Mouse (Mus musculus) forebrain, postnatal 0 days (tissue): Measurements from ENCODE around the gene Taf9b. TPM values are rescaled to one million over a fixed set of nuclear protein-coding genes. Genes with fewer than 3 reads are reported as not detected.
A peak's percentile ranks its signal among the peaks of the same experiment; 100 is the strongest.

Experiments used
- ATAC-seq: fragments of 200-750 bp; cut with Nextera tagmentation; 2 replicates; pipeline ENCODE4 v1.8.0; 2017; ENCODE audit warnings: mild to moderate bottlenecking, moderate library complexity
- DNase-seq: peaks from one replicate; pipeline ENCODE4 v3.0.0-alpha.2; 2015
- H3K27ac ChIP-seq: fragments of 300-500 bp; sonication (generic); 2 replicates; pipeline ENCODE4 v1.5.1; 2014; ENCODE audit warnings: low read depth, mild to moderate bottlenecking, antibody characterized with exemption, low read length, moderate library complexity, mixed read lengths
- H3K27me3 ChIP-seq: fragments of 300-500 bp; sonication (generic); 2 replicates; pipeline ENCODE4 v1.6.1; 2014; ENCODE audit warnings: mild to moderate bottlenecking, low read length, mixed read lengths; ENCODE audit not compliant: insufficient read depth
- H3K36me3 ChIP-seq: fragments of 300-500 bp; sonication (generic); 2 replicates; pipeline ENCODE4 v1.6.1; 2014; ENCODE audit warnings: mild to moderate bottlenecking, moderate library complexity; ENCODE audit not compliant: insufficient read depth
- H3K4me1 ChIP-seq: fragments of 300-500 bp; sonication (generic); 2 replicates; pipeline ENCODE4 v1.6.1; 2014; ENCODE audit warnings: antibody characterized with exemption; ENCODE audit not compliant: insufficient read depth
- H3K4me2 ChIP-seq: fragments of 300-500 bp; sonication (generic); 2 replicates; pipeline ENCODE4 v1.6.1; 2014; ENCODE audit warnings: low read depth, mild to moderate bottlenecking, moderate library complexity
- H3K4me3 ChIP-seq: fragments of 300-500 bp; sonication (generic); 2 replicates; pipeline ENCODE4 v1.5.1; 2014; ENCODE audit warnings: low read depth, low read length, mixed read lengths
- H3K9ac ChIP-seq: fragments of 300-500 bp; sonication (generic); 2 replicates; pipeline ENCODE4 v1.6.1; 2014; ENCODE audit warnings: mild to moderate bottlenecking
- H3K9me3 ChIP-seq: fragments of 300-500 bp; sonication (generic); 2 replicates; pipeline ENCODE4 v1.6.1; 2016; ENCODE audit warnings: low read length
- CTCF ChIP-seq: sonication (generic); IDR thresholded peaks from 2 replicates; pipeline ENCODE4 v1.5.1; 2016; ENCODE audit warnings: antibody characterized with exemption, control low read depth, low read depth
- WGBS: fragments of 180-500 bp; shearing (Covaris S2); extraction: QIAGEN DNeasy Blood & Tissue Kit; methylation state at CpG from one replicate; pipeline ENCODE4 v1.1.7; 2014; 5-methylcytosine and 5-hydroxymethylcytosine counted together
- polyA plus RNA-seq: library from polyadenylated mRNA; unstranded; fragments of >200 nt; fragmentation: Nextera tagmentation; extraction: Ambion mirVana; gene quantifications from 2 replicates; pipeline ENCODE4 v1.2.1, GENCODE M21; 2015
- total RNA-seq: library from RNA; depleted of rRNA; stranded (reverse); fragments of >200 nt; gene quantifications from 2 replicates; pipeline ENCODE4 v1.2.3, GENCODE M21; 2014

Taf9b gene
- total and polyA plus RNA-seq, 2 experiments from 2014 or later: 20.4 to 21.8 TPM

DNA sequence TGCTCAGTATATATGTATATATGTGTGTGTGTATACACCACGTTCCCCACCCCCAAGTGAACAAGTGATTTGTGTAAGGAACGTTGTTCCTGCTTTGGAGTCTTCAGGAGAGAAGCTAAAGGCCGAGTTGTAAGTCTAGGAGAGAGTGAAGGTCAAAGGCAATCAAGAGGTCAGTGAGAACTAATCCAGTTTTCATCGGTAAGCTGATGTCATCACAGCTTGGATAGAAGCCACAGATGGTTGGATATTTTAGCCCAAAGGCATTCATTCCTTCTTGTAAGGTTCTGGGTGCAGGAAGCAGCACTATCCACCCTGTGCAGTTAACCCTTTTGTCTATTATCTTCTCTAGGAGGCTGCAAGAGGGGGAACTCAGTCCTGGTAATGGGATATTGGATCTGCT, 30.9 kb downstream of the Taf9b start:
- no peaks in the 10 kb centered on the region for H3K9me3 ChIP-seq
- no peaks in the 10 kb centered on the region for H3K36me3 ChIP-seq
- H3K27ac ChIP-seq: no peak overlapping the region
- H3K9ac ChIP-seq: no peak overlapping the region
- DNase-seq (no peak), ATAC-seq (no peak)
- H3K4me3 ChIP-seq: no peak overlapping the region
- WGBS: 38% methylated on average over 4 of the region's 4 CpGs
- TF ChIP-seq CTCF: no peak
- peaks cover 4% of the 10 kb centered on the region for H3K4me1 ChIP-seq
- H3K4me2 ChIP-seq: no peak overlapping the region
- H3K27me3 ChIP-seq: no peaks in the 10 kb centered on the region

GRCm38 (mm10) chrX:106189356-106189755, 31.6 kb downstream of the Taf9b start:
- H3K4me3 ChIP-seq: no peak overlapping the region
- 56% methylated on average over 5 of the region's 5 CpGs for WGBS
- no peak overlapping the region for H3K9ac ChIP-seq
- ATAC-seq (no peak), DNase-seq (no peak)
- H3K4me1 ChIP-seq: peaks cover 4% of the 10 kb centered on the region
- no peaks in the 10 kb centered on the region for H3K27me3 ChIP-seq
- no peaks in the 10 kb centered on the region for H3K36me3 ChIP-seq
- H3K27ac ChIP-seq: no peak overlapping the region
- TF ChIP-seq CTCF: no peak
- H3K4me2 ChIP-seq: peak overlapping the region; percentile 59; the same call in 1 of the 2 replicates
- H3K9me3 ChIP-seq: no peaks in the 10 kb centered on the region

- Histone ChIP-seq H3K36me3 (no peaks in the 10 kb centered on the region), H3K27ac (peak overlapping the region; percentile 35; the same call in 1 of the 2 replicates), H3K27me3 (no peaks in the 10 kb centered on the region), H3K9me3 (no peaks in the 10 kb centered on the region), H3K4me3 (peak overlapping the region; percentile 44), H3K9ac (peak overlapping the region; percentile 50), H3K4me2 (peak overlapping the region; percentile 59), H3K4me1 (peaks cover 4% of the 10 kb centered on the region)
- TF ChIP-seq CTCF: no peak
- DNase-seq (no peak), ATAC-seq (no peak)
- WGBS: 27% methylated on average over 12 of the region's 12 CpGs
Measured at GRCm38 (mm10) chrX:106187737-106188136, 33.2 kb downstream of the Taf9b start.

DNA sequence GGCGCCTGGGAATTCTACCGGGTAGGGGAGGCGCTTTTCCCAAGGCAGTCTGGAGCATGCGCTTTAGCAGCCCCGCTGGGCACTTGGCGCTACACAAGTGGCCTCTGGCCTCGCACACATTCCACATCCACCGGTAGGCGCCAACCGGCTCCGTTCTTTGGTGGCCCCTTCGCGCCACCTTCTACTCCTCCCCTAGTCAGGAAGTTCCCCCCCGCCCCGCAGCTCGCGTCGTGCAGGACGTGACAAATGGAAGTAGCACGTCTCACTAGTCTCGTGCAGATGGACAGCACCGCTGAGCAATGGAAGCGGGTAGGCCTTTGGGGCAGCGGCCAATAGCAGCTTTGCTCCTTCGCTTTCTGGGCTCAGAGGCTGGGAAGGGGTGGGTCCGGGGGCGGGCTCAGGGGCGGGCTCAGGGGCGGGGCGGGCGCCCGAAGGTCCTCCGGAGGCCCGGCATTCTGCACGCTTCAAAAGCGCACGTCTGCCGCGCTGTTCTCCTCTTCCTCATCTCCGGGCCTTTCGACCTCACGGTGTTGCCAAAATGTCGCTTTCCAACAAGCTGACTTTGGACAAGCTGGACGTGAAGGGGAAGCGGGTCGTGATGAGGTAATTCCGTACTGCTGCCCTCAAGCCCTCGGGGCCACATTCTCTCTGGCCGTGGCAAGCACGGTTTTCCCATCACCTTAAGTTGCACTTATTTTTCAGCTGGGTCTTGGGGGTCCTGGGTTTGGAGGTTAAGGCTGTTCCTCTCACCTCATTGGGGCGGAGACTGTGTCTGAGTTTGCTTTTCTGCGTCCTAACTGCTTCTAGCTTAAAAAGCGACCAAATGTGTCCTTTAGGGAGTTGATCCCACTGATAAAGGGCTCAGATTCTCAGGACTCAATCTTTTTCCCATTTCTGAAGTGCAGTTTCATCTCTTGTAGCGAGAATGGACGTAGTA, 34.0 kb downstream of the Taf9b start, which contains the start of gene Pgk1:
Pgk1 (plus strand) TSS at position 388 of the 937 bp plus-strand sequence.
- peaks cover 4% of the 10 kb centered on the region for H3K4me1 ChIP-seq
- WGBS: 25% methylated on average over 55 of the region's 55 CpGs
- ATAC-seq (peak; percentile 98), DNase-seq (peak; percentile 95)
- peak within 1 kb of the TSS; percentile 59 for H3K4me2 ChIP-seq
- H3K4me3 ChIP-seq: peak within 1 kb of the TSS; percentile 44
- peak; percentile 22; the same call in 1 of the 2 replicates for TF ChIP-seq CTCF
- no peaks in the 10 kb centered on the region for H3K9me3 ChIP-seq
- H3K36me3 ChIP-seq: no peaks in the 10 kb centered on the region
- H3K27me3 ChIP-seq: no peaks in the 10 kb centered on the region
- H3K9ac ChIP-seq: peak within 1 kb of the TSS; percentile 54
- peak within 1 kb of the TSS; percentile 79 for H3K27ac ChIP-seq

DNA sequence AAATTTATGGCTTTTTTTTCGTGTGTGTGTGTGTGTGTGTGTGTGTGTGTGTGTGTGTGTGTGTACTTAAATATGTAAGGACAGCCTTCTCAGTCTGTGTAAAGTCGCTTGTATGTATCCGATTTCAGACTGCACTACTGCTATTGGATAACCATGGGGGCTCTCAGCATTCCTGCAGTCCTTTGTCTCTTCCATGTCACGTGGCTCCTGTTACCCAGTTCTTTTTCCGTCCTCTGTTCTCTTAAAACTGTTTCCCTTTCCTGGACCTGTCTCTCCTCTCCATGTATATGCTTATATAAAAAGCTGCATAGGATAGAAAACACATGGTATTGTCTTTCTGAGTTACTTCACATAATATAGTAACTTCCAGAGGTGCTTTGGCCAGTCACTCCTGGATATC, 35.3 kb downstream of the Taf9b start:
- peak overlapping the region; percentile 40 for H3K4me2 ChIP-seq
- no peaks in the 10 kb centered on the region for H3K9me3 ChIP-seq
- peaks cover 4% of the 10 kb centered on the region for H3K4me1 ChIP-seq
- no peak for ATAC-seq
- no peak for TF ChIP-seq CTCF
- 0 out of 2 replicates have a peak overlapping the region, but pooled peaks have one; percentile 35 for H3K27ac ChIP-seq
- WGBS: 22% methylated on average over 5 of the region's 5 CpGs
- H3K4me3 ChIP-seq: no peak overlapping the region
- DNase-seq: peak; percentile 11
- H3K27me3 ChIP-seq: no peaks in the 10 kb centered on the region
- H3K36me3 ChIP-seq: no peaks in the 10 kb centered on the region
- no peak overlapping the region for H3K9ac ChIP-seq

DNA sequence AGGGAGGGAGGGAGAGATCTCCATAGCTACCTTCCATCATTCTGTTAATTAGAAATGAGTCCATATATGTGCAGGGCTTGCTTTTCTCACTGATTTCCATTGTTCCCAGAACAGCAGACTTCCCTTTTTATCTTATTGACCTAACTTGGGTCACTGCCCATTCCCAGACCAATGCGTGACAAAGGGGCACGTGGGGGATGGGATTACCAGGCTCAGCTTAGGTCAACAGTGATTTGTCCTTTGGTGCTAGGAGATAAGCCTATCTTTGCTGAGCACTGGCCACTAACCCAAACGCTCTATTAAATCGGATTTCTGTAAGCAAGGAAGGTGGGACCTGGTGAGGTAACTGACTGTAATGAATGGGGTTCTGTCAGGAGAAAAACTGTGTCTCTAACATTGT, 36.7 kb downstream of the Taf9b start:
- no peak for TF ChIP-seq CTCF
- no peak overlapping the region for H3K27ac ChIP-seq
- DNase-seq (no peak), ATAC-seq (no peak)
- H3K4me2 ChIP-seq: no peak overlapping the region
- no peak overlapping the region for H3K9ac ChIP-seq
- WGBS: 35% methylated on average over 4 of the region's 4 CpGs
- no peaks in the 10 kb centered on the region for H3K27me3 ChIP-seq
- H3K4me1 ChIP-seq: peaks cover 4% of the 10 kb centered on the region
- H3K4me3 ChIP-seq: no peak overlapping the region
- no peaks in the 10 kb centered on the region for H3K36me3 ChIP-seq
- no peaks in the 10 kb centered on the region for H3K9me3 ChIP-seq

GRCm38 (mm10) chrX:106176331-106176730, 44.6 kb downstream of the Taf9b start:
- Histone ChIP-seq H3K27me3 (no peaks in the 10 kb centered on the region), H3K36me3 (no peaks in the 10 kb centered on the region), H3K4me1 (no peaks in the 10 kb centered on the region), H3K9me3 (no peaks in the 10 kb centered on the region), H3K4me2 (no peak overlapping the region), H3K27ac (no peak overlapping the region), H3K9ac (no peak overlapping the region), H3K4me3 (no peak overlapping the region)
- 60% methylated on average over 9 of the region's 9 CpGs for WGBS
- TF ChIP-seq CTCF: no peak
- ATAC-seq (no peak), DNase-seq (no peak)
